Mouse (Mus musculus): Measurements from ENCODE around the gene Atp5f1. TPM values are rescaled to one million over a fixed set of nuclear protein-coding genes. Genes with fewer than 3 reads are reported as not detected.

The Atp5f1 gene
- polyA plus RNA-seq, 1 experiment, result 266 TPM

DNA sequence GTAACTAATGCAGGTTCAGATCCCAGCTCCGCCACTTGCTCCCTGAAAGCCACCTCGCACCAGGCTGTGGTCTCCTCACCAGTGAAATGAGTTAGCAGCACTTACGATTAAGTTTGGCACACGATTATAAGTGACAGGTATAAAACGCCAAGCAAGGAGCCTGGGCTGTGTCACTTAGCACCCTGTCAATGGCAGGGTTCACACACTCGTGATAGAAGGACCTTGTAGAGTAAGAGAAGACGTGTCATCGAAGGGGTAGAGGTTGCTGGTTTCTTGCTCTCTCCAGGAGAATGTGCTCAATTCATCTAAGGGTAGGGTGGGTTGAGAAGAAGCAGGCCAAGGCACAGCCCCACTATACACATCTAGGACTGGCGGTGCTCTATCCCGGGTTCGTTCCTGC lies 61.0 kb downstream of the Atp5f1 start:
- no peak for TF ChIP-seq CTCF (IDR thresholded peaks at IDR 0.05; ENCODE audit: borderline replicate concordance, extremely low read depth, insufficient read depth, insufficient read length)
- no peak for TF ChIP-seq POLR2A (IDR thresholded peaks at IDR 0.05; ENCODE audit: borderline replicate concordance, extremely low read depth, insufficient read depth, insufficient read length, poor library complexity, severe bottlenecking)
- DNase-seq (ENCODE audit: low read depth), result no peak

- TF ChIP-seq CTCF (IDR thresholded peaks at IDR 0.05; ENCODE audit: borderline replicate concordance, extremely low read depth, insufficient read depth, insufficient read length) (no peak), POLR2A (IDR thresholded peaks at IDR 0.05; ENCODE audit: borderline replicate concordance, extremely low read depth, insufficient read depth, insufficient read length, poor library complexity, severe bottlenecking) (no peak)
- DNase-seq (ENCODE audit: low read depth), result no peak
Observed at GRCm38 (mm10) chr3:105898325-105898724, 61.6 kb downstream of the Atp5f1 start.

GRCm38 (mm10) chr3:105896811-105897210 lies 63.1 kb downstream of the Atp5f1 start:
- no peak for DNase-seq (ENCODE audit: low read depth)
- TF ChIP-seq CTCF (IDR thresholded peaks at IDR 0.05; ENCODE audit: borderline replicate concordance, extremely low read depth, insufficient read depth, insufficient read length), result no peak
- no peak for TF ChIP-seq POLR2A (IDR thresholded peaks at IDR 0.05; ENCODE audit: borderline replicate concordance, extremely low read depth, insufficient read depth, insufficient read length, poor library complexity, severe bottlenecking)

DNA sequence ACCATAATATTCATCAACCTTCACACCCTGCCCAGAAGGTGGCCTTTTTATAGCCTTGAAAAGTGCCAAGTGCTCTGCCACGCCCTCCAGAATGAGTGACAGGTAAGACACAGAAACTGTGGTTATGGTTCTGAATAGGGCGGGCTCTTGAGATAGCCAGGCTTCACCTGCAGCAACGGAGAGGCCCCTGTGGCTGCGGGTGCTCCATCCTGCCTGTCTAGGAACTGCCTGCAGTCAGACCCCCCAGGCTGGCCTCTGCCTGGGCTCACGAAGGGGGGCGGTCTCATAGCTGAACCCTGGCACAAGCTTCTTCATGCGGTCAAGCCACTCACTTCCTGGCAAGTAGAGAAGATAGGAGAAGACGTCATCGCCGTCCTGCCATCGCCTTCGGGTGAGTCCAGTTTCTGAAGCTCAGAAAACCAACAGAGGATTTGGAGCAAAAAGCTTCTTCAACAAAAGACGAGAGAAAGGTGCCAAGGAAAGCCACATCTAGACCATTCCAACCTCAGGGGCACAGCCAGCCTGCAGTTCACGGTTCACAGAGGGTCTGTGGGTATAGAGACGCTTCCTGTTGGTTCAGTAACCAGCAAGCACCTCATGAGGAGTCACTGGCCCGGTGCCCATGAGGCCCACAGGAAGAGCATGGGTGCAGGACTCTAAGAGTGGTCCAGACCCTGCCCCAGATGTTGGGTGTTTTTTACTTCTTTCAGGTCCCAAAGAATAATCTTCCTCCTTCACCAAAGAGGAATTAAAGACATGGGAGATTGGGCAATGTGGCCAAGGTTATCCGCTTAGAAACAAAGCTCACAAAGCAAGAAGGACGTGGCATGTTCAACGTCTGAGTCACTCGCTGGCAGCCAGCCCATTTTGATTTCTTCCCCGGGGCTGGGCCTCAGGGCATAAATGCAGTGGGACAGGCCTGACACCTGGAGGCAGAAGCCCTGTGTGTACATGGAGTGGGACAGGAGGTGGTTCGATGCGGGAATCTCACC lies 65.0 kb downstream of the Atp5f1 start:
- no peak for TF ChIP-seq POLR2A (IDR thresholded peaks at IDR 0.05; ENCODE audit: borderline replicate concordance, extremely low read depth, insufficient read depth, insufficient read length, poor library complexity, severe bottlenecking)
- TF ChIP-seq CTCF (IDR thresholded peaks at IDR 0.05; ENCODE audit: borderline replicate concordance, extremely low read depth, insufficient read depth, insufficient read length), result peak; percentile 30; the same call in 1 of the 2 replicates
- peak; percentile 50 for DNase-seq (ENCODE audit: low read depth)

DNA sequence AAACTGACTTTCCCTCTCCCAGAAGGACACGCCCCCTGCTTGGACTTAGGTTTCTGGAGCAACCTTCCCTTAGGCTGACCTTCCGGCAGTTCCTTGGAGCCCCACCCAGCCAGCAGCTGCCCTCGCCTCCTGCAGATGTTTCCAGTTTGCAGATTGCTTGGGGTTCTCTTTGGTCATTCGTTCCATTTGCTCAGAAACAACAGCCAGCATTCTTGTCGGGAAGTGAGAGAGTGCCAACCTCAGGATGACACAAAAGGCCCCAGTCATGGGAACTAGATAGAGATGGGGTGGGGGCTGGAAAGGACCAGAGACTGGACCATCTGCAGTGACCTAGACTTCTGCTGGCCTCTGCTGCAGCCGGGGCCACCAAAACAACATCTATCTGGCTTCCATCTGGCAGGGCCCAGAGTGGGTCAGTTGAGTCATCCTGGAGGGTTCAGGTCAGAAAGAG lies 65.9 kb downstream of the Atp5f1 start:
- DNase-seq (ENCODE audit: low read depth), result no peak
- TF ChIP-seq POLR2A (IDR thresholded peaks at IDR 0.05; ENCODE audit: borderline replicate concordance, extremely low read depth, insufficient read depth, insufficient read length, poor library complexity, severe bottlenecking) (no peak), CTCF (IDR thresholded peaks at IDR 0.05; ENCODE audit: borderline replicate concordance, extremely low read depth, insufficient read depth, insufficient read length) (no peak)

Other genes with a start within 250 kb of the Atp5f1 start
- 29.6 and 32.7 TPM in 2 replicates for gene Rap1a, start 158.8 kb downstream of the Atp5f1 start, polyA plus RNA-seq (2012; rRNA removed)
- 0.16 and 0.25 TPM in 2 replicates for gene Adora3, start 89.2 kb downstream of the Atp5f1 start, polyA plus RNA-seq (2012; rRNA removed)
- 0.11 TPM in 2 replicates for gene Tmigd3, start 89.2 kb downstream of the Atp5f1 start, polyA plus RNA-seq (2012; rRNA removed)
- gene I830077J02Rik, start 27.4 kb downstream of the Atp5f1 start, polyA plus RNA-seq (2012; rRNA removed), result 0.34 and 0.68 TPM in 2 replicates
- 61.6 and 79.6 TPM in 2 replicates for gene Wdr77, start 730 bp downstream of the Atp5f1 start, polyA plus RNA-seq (2012; rRNA removed)
- 11.6 and 13.6 TPM in 2 replicates for gene Ovgp1, start 13.6 kb upstream of the Atp5f1 start, polyA plus RNA-seq (2012; rRNA removed)
- 4.0 and 4.6 TPM in 2 replicates for gene Pifo, start 54.5 kb upstream of the Atp5f1 start, polyA plus RNA-seq (2012; rRNA removed)
- not detected in 2 replicates for gene Chil5, start 72.7 kb upstream of the Atp5f1 start, polyA plus RNA-seq (2012; rRNA removed)
- 1.5 and 1.6 TPM in 2 replicates for gene Chia1, start 153.1 kb upstream of the Atp5f1 start, polyA plus RNA-seq (2012; rRNA removed)
- 0.05 TPM in 1 of 2 replicates, not detected in the other for gene Chil3, start 207.5 kb upstream of the Atp5f1 start, polyA plus RNA-seq (2012; rRNA removed)